Mouse (Mus musculus) frontal cortex, postnatal 36 days (tissue): ENCODE measurements around the gene Rnf114.

Source experiments
- DNase-seq, 2 experiments: peaks; one replicate each; pipeline ENCODE4 v3.0.0; 2022; ENCODE audit warnings: low spot score in 2 of 2

The Rnf114 gene

DNA sequence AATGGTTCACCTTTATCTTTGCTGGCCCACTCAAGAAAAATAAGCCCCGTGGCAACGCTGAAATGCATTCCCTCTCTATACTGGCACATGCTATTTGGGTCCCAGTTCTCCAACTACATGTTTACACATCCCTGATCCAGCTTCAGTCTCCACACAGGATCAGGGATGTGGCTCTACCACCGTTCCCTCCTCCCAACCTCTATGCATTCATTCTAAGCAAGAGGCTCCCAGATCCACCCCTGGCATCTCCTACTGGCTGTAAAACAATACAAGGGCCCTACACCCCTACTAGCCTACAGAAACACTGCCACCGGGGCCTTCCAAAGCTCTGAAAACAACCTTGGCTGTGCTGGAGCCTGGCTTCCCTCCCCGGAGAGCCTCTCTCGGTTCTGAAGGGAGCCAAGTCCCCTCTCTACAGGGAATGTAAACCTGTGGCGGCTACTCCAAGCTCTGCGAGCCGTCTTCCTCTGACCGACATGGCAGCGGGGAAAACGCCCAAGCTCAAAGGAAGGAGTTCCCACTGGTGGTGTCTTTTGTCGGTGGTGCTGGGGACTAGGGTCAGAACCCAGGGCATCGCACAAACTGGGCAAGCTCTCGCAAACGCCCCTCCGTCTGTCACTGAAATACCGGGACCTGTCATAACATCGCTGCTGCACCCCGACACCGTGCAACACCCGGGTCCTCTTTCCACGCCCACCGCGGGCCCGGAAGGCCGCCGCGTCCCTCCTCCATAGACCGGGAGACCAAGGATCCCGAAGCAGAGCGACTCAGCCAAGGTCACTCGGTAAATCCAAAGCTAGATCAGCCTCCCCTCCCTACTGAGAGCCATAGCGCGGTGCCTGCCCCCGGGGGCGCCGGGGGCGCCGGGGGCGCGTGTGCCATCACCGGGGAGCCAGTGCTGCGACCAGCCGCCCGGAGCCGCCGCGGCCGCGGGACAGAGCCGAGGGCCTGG lies at the start of gene Rnf114:
Rnf114 (plus strand) TSS at position 889 of the 952 bp plus-strand sequence.
- peak in 1 of 2 experiments; percentile 39 for DNase-seq

DNA sequence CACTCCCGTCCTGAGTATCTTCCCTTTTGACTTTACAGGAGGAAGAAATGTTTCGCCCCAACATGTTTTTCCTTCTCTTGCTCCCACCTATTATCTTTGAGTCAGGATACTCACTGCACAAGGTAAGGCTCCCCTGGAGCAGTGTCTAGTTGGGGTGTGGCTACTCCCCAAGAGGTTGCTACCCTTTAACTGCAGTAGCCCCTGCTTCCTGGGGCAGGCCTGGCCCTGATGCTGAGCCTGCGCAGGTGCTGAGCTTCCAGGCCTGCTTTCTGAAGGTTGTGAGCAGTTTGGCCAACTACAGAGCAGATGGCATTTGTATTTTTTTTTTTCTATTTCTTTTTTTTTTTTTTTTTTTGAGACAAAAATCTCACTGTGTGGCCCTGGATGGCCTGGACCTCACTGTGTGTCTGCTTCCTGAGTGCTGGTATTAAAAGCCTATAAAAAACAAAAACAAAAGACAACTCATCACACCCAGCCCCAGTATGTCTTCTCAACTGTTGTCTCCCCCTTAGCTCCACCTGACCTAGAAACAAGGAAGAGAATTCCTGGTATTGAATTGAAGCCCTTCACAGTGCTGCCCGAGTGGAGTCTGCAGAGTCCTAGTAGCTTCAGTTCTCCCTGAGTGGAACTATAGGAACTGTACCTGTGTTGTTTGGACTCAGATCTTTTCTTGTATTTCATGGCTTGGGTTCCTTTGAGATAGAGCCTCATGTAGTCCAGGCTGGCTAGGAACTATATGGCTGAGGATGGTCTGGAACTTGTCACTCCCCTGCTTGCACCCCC lies 48.8 kb upstream of the Rnf114 start:
- no peak for DNase-seq

DNA sequence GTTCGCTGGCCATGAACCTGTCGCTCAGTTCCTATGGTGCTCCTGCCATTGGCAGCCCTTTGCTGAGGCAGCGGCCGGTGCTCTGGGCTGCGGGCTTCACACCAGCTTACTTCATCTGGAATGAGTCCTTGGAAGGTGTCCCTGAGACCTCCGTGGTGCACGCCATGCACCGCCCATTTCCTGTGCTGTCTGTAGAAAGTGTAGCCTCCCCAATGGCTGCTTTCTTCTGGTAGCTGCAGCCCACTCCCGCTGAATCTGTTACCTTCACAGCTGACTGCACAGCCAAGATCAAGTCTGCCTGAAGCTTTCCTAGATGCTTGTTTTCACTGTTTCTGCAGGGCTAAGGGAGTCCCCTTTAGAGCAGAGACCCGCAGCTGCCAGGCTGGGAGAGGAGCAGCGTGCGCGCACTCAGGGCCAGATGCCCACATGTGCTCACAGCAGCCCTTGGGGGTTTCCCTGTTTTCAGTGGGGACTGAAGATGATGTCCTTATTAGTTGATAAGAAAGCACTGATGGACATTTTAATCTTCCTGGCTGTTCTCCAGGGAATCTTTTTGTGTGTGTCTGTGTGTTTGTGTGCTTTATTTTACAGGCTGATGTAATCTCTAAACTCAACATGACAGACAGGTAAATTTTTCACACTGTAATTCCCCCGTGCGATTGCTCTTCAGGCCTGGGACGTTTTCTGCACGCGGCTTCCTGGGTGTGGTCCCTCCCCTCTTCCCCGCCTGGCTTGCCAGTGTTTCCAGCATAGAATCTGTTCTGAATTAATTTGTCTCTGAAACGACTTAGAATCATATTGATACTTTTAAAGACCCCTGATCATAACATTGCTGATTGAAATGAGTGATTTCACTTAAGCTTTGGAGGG lies 46.3 kb upstream of the Rnf114 start:
- DNase-seq = no peak

DNA sequence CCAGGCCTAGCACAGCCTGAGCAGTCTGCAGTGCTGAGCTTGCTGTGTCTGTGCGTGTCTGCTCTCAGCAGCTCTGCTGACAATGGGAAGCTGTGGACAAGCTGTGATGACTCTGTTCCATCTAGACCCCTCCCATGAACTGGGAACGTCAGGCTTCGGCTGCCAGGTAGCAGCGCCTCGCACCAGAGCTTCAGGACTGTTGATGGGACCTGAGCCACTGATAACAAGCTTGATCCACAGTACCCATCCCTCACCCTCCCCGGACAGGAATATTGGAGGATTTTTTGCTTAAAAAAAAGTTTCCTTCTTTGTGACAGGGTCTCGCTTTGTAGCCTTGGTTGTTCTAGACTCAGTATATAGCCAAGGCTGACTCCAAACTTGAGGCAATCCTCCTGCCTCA lies 45.2 kb upstream of the Rnf114 start:
- DNase-seq = no peak

DNA sequence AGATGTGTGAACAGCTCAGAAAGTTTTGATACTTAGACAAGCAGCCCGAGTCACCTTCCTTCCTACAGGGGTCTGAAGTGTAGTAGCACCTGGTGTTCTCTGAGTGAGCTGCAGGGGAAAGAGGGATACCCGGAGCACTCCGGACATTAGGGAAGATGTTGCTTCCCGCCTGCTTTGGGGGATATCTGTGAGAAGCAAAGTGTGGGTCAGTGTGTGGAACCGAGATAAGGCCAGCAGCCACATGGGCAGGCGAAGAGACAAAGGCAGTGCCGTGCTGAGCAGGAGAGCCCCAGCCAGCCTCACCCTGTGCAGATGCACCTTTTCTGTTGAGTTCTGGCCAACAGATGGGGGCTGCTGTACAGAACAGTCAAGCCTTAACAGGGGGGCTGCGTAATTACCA lies 44.8 kb upstream of the Rnf114 start:
- DNase-seq = no peak

DNA sequence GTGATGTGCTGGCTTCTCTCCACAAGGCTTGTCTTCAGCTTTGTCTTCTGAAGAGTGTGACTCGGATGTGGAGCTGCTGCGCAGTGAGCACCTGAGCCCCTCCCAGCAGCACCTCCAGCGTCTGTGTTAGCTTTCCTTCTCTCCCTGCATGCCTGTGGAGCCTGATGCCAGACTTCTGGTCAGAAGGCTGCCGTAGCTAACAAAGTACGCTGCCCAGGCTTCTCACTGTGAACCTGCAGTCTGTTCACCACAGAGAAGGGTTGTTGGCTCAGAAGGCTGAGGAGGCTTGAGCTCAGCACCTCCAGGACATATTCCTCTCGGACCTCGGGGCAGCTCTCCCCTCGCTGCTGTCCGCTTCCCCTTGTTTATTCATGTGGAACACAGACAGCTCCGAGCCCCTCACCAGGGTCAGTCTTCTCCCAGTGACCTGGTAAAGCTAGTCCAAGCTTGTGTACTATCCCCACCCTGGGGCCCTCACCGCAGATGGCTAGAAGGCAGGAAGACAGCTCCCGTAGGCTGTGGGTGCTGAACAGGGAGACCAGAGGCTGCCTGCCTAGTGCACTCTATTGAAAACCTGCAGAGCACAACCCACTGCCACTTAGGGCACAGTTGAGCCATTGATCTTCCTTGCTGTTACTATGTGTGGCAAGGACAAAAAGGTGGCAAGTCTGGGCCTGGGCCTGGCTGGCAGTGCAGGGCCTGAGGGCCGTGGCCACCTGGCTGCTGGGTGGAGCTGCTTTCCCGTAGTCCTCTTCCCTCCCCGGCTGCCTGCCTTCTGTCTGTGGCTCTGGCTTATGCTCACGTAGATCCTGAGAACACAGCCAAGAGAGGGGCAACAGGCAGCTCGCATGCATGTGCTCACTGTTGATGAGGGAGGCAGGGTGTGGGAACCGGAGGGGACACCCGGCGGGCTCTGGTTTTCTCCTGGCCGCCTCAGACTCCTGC lies 42.8 kb upstream of the Rnf114 start:
- no peak for DNase-seq

DNA sequence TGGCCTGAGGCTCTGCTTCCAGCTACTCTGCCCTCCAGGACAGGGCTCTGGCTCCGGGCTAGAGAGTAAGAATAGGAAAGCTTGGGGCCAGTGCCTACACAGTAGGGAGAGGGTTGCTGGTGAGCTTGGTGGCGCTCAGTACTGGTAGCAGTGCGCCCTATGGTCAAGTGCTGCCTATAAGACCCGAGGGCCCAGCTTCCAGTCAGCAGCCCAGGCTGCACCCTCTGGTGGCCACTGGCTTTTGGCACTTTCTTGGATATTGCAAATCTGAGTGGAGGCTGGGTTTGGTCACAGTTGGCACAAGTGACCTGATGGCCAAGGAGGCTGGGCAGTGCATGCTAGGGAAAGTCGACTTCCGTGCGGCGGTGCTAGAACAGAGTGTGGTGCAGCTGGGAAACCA lies 41.8 kb upstream of the Rnf114 start:
- no peak for DNase-seq

DNA sequence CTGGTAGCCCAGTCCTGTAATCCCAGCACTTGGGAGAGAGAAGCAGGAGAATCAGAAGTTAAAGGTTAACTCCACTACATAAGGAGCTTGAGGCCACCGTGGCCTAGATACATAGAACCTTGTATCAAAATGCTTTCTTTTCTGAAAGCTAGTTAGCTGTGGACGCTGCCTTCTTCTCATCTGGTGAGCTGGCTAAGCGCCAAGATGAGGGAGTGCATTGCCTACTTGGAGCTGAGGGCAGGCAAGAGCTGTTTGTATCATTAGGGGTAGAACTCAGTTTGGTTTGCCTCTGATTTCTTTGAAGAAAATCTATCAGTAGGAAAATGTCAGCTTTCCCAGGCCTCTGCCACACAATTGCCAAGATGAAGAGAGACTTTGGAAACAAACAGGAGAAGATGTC lies 38.6 kb upstream of the Rnf114 start:
- DNase-seq = peak in 1 of 2 experiments; percentile 36

DNA sequence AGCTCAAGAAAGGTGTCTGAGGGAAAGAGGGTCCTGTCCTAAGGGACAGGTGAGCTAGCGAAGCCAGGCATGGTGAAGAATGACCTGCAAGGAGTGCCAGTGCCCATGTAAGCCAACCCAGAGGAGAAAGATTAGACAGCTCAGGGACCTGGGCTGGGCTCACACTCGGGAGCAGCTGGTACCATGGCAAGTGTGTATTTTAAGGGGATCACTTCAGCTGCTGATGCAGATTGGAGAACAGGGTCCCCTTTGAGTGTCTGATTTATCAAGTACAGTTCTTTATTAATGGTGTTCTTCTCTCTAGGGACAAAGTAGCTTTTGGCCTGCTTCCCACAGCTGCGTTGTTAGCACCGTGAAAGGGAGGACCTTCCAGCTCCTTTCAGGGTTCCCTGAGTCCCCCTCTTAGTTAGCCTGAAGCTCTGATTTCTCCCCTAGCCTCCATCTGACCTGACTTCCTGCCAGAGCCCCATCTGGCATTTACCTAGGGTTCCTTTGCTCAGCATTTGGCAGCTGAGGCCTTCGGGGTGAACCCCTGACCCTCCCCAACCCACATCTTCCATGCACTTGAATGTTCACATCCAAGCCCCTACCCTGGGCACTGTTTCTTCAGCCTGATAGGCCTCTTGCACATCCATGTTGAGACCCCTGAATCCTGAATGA lies 36.0 kb upstream of the Rnf114 start:
- DNase-seq = no peak

DNA sequence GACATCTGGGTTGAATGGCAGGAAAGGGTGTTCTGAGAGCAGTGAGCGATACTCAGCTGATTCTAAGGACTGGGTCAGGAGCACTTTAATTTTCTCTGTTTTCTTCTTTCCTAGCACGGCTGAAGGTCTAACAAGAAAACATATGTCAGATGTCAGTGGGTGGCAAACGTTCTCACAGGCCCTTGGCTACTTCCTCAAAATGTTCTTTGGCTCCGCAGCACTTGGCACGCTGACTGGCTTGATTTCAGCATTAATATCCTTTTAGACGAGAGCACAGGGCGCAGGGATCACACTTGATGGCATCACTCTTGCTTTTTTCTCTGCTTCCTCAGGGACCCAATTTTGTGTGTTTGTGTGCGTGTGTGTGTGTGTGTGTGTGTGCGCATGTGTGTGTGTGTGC lies 35.2 kb upstream of the Rnf114 start:
- DNase-seq = no peak

DNA sequence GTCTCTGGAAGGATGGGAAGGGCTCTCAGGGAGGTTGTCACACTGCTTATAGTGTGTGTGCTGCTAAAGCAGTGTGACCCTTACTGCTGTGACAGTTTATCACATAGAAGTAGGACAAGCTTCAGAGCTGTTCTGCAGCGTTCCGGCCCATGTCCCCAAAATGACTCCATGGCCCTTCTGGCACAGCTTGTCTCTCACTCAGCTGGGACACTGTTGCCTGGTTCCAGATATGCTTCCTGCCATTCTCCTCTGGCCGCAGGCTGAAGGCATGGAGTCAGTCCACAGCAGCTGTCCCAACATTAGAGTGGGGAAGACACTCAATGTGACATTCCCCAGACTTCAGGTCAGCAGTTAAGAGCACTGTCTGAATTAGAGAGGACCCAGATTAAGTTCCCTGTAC lies 33.9 kb upstream of the Rnf114 start:
- DNase-seq = no peak

DNA sequence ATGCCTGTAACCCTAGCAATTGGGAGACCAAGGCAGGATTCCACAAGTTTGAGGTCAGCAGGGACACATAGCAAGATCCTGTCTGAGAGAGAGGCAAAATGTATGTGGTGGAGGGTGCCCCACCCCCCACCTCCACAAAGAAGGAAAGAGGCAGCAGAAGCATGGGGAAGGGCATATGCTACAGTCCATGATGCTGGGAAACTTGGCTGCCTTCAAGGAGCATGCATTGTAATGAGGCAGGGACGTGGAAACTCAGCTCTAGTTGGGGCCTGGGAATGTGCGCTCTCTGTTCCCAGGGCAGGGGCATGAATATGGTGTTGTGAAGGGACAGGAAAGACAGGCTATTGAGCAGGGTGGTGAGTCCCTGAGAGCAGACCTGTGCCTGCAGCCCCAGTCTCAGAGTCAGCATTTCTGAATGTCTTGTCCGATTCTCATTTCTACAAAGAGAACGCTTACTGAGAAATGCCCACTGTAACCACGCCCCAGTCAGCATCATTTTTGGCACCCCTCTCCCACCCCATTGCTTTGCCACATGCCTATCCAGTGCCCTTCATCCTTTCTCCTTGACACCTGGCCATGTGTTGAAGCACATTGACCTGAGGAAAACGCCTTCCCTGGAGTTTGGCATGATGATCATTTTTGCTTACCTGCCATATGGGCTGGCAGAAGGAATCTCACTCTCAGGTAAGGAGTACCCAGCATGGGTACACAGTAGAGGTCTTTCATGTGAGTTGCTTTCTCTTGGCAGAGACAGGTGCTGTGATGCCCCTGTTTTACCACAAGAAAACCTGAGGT lies 33.2 kb upstream of the Rnf114 start:
- DNase-seq = no peak

DNA sequence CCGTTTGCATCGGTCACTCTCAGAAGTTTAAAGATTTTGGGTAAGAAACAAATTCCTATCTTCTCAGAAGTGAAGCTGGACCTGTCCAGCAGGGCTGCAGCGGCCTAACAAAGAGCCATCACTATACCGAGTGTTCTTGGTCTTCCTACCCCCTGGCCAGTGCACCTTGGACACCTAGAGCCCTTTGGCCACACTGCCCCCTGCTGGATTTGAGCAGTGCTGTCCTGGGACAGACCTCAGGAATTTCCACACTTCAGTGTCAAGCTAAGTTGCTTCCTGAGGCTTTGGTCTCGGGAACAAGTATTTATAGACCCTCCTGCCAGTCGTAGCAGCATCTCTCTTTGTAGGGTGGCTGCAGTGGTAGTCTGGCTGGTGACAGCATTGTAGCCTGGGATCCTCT lies 29.5 kb upstream of the Rnf114 start:
- DNase-seq = peak in 1 of 2 experiments; percentile 41

DNA sequence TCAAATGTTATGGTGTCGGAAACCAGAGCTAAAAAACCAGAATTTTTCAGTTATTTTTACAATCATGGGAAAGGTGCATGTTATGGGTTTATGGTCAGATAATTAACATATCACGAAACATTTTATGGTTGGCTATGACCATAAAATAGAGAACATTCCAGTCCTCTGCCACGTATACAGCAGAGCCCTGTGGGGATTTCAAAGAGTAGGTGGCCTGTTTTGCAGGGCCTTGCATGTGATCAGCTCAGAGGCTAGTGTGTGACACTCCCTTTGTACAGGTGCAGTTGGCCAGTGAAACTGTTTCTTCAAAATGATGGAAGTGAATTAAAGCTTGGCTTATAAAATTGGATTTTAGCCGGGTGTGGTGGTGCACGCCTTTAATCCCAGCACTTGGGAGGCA lies 28.6 kb upstream of the Rnf114 start:
- no peak for DNase-seq

DNA sequence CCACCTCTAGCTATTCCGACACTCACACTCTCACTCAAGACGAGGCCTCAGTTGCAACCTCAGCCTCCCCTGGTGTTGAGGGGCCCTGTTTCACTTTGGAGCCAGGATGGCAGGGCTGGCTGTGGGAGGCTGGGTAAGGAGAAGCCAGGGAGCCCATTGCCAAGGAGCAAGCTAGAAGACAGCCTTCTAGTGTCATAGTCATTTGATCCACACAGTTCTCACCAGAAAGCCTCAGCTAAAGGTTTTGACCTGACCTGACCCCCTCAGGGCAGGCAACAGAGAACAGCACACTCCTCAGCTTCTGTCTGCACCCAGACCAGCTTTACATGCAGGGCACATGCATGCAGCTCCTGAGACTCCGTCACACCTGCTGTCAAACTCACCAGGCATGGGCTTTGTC lies 26.5 kb upstream of the Rnf114 start:
- no peak for DNase-seq

DNA sequence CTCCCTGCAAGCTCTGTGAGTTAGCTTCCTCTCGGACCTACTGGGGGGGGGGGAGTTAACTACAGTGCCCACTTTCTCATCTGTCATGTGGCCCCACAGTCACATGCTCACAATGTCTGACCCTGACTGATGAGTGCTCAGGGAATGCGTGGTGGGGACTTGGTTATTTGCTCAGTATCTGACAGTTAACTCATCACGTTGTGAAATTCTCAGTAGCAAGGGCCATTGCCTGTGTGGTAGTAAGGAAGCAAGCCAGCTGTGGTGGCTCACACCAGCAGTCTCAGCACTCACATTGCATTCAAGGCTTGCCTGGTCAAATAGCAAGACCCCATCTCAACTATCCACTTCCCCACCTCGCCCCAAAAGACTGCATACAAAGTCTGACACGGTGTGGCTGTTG lies 25.2 kb upstream of the Rnf114 start:
- DNase-seq = no peak

DNA sequence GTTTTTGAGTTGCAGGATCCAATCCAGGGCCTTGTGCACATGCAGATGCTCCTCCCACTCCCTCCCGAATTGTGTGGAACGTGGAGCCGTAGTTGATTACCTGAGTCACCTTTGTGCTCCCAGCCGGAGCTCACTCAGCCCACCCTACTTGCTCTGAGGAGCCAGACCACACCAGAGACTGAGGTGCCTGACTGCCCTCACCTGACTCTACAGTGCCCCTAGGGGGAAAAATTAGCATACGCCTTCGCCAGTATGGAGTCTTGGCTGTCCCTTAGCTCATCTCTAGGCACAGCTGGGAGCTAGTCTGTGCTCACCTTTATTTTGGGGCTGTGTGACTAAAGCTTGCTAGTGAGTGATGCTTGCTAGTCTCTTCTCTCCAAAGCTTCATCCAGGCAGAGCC lies 24.0 kb upstream of the Rnf114 start:
- DNase-seq = no peak

DNA sequence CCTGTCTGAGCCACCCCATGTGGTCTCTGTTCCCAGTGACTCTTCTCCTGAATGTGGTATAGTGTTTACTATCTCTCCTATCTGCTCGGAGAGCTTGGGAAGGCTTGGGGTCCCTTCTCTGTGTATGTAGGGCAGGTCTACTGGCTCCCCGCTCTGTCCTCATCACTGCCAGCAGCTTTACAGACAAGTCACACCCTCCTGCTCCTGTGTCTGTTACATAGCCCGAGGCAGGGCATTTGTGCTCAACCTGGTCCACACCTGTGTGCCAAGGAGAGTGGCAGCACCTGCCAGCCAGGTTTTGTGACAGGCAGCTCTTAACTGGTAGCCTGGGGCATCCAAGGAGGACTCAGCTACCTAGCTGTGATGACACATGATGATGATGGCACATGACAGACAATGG lies 21.8 kb upstream of the Rnf114 start:
- DNase-seq = no peak

DNA sequence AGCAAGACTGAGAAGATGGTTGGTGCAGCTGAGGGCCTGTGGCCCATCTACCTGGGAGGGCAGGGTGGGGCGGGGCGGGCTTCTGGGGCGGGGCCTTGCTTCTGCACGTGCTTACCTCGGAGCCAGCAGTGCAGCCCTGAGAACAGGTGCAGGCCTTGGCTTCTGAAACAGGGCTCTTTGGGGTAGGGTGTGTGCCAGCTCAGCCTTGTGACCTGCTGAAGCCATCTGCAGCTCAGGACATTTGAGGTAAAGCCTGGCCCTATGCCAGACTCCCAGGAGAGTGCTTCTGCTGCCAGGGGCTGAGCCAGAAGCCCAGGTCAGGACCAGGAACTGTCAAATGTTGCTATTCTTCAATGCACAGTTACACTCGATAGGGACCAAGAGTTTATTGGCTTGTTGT lies 20.9 kb upstream of the Rnf114 start:
- DNase-seq = no peak
